10 mouse cellular contexts compared by ENCODE assay signal in genomic region chr4:47128515-47128914, GRCm38 (mm10). TPM values are rescaled to one million over a fixed set of nuclear protein-coding genes. Genes with fewer than 3 reads are reported as not detected.
DNase-seq lines count a peak whose midpoint lies in the region; ATAC-seq and TF ChIP-seq lines count a peak whose summit lies in the region.
"Had no signal": no experiment of that assay in that cellular context is flagged by ENCODE, and none has a peak within 500 bp of the region (broad histone marks: within the 10 kb centered on the region; RNA-seq: fewer than 3 reads in every experiment).

No protein-coding gene starts in this region.

- no peaks in the 10 kb centered on the region for H3K27me3 ChIP-seq in liver, embryonic 14.5 days (ENCODE audit: control insufficient read depth, insufficient read depth, low read length)
- H3K27me3 ChIP-seq in liver, embryonic 12.5 days (replicated peaks) = no peaks in the 10 kb centered on the region
- H3K27me3 ChIP-seq in kidney, embryonic 15.5 days = no peaks in the 10 kb centered on the region
- no peaks in the 10 kb centered on the region for H3K27me3 ChIP-seq in forebrain, embryonic 10.5 days (ENCODE audit: poor library complexity, severe bottlenecking)
- H3K27me3 ChIP-seq in forebrain, embryonic 16.5 days (replicated peaks; ENCODE audit: control insufficient read depth, insufficient read depth, low read length) = no peaks in the 10 kb centered on the region
- H3K27me3 ChIP-seq: liver, embryonic 13.5 days had no signal

- TF ChIP-seq CTCF in liver, embryonic 14.5 days (IDR thresholded peaks at IDR 0.05; ENCODE audit: low read depth) = peak; percentile 12; the same call in 1 of the 2 replicates

- no peak overlapping the region for H3K4me3 ChIP-seq in liver, embryonic 14.5 days (ENCODE audit: insufficient read depth in 1 of 2, low read depth in 2 of 2, low read length in 2 of 2)
- H3K4me3 ChIP-seq in liver, embryonic 12.5 days = no peak overlapping the region
- H3K4me3 ChIP-seq in kidney, embryonic 15.5 days (replicated peaks) = no peak overlapping the region
- H3K4me3 ChIP-seq in forebrain, embryonic 10.5 days = no peak overlapping the region
- H3K4me3 ChIP-seq in forebrain, embryonic 16.5 days (replicated peaks; ENCODE audit: low read length) = no peak overlapping the region
- H3K4me3 ChIP-seq: liver, embryonic 13.5 days had no signal

- no peak for ATAC-seq in liver, embryonic 14.5 days (ENCODE audit: insufficient read depth)
- no peak for ATAC-seq in liver, embryonic 12.5 days
- 0 out of 2 replicates have a peak, but pooled peaks have one; percentile 52 for ATAC-seq in kidney, embryonic 15.5 days (replicated peaks; ENCODE audit: low FRiP score)
- no peak for ATAC-seq in forebrain, embryonic 16.5 days

- WGBS in liver, embryonic 14.5 days (ENCODE audit: insufficient replicate concordance) = 51% methylated on average over 7 of the region's 7 CpGs
- WGBS in liver, embryonic 12.5 days (ENCODE audit: insufficient replicate concordance) = 56% methylated on average over 7 of the region's 7 CpGs
- 68% methylated on average over 7 of the region's 7 CpGs for WGBS in kidney, embryonic 15.5 days
- 85% methylated on average over 7 of the region's 7 CpGs for WGBS in forebrain, embryonic 10.5 days
- WGBS in forebrain, embryonic 16.5 days = 83% methylated on average over 7 of the region's 7 CpGs

- peak; percentile 25 to 43 for DNase-seq in cerebellum, postnatal 14 days
- DNase-seq in cerebellum, adult 18-20 months = no peak
- DNase-seq in liver, embryonic 14.5 days (ENCODE audit: low read depth in 3 of 3, low spot score in 3 of 3) = no peak
- DNase-seq in lung, postnatal 36 days = peak; percentile 52
- DNase-seq in forebrain, embryonic 10.5 days (ENCODE audit: extremely low spot score, low spot score) = no peak
- DNase-seq: cerebellum, adult 11-12 months; liver, embryonic 13.5 days had no signal

- no peak overlapping the region for H3K27ac ChIP-seq in liver, embryonic 14.5 days
- H3K27ac ChIP-seq in liver, embryonic 12.5 days = no peak overlapping the region
- no peak overlapping the region for H3K27ac ChIP-seq in kidney, embryonic 15.5 days
- H3K27ac ChIP-seq in forebrain, embryonic 10.5 days = no peak overlapping the region
- no peak overlapping the region for H3K27ac ChIP-seq in forebrain, embryonic 16.5 days (ENCODE audit: low read length)
- H3K27ac ChIP-seq: liver, embryonic 13.5 days had no signal

- H3K4me2 ChIP-seq in liver, embryonic 14.5 days (ENCODE audit: low read depth) = no peak overlapping the region
- H3K4me2 ChIP-seq in liver, embryonic 12.5 days = no peak overlapping the region
- H3K4me2 ChIP-seq in kidney, embryonic 15.5 days = no peak overlapping the region
- H3K4me2 ChIP-seq in forebrain, embryonic 16.5 days (ENCODE audit: low read length) = no peak overlapping the region
- H3K4me2 ChIP-seq: liver, embryonic 13.5 days had no signal

- no peaks in the 10 kb centered on the region for H3K4me1 ChIP-seq in liver, embryonic 14.5 days (replicated peaks; ENCODE audit: control insufficient read depth in 2 of 2, insufficient read depth in 2 of 2, low read length in 1 of 2)
- H3K4me1 ChIP-seq in liver, embryonic 12.5 days = no peaks in the 10 kb centered on the region
- H3K4me1 ChIP-seq in kidney, embryonic 15.5 days = no peaks in the 10 kb centered on the region
- peaks cover 8% of the 10 kb centered on the region; the same call in 1 of the 2 replicates for H3K4me1 ChIP-seq in forebrain, embryonic 10.5 days
- 0 out of 2 replicates have a peak, but pooled peaks cover 2% of the 10 kb centered on the region for H3K4me1 ChIP-seq in forebrain, embryonic 16.5 days (replicated peaks; ENCODE audit: control insufficient read depth, insufficient read depth, low read length)
- H3K4me1 ChIP-seq: liver, embryonic 13.5 days had no signal

- TF ChIP-seq EP300 in liver, embryonic 14.5 days (IDR thresholded peaks at IDR 0.05; ENCODE audit: low read depth) = no peak

- no peaks in the 10 kb centered on the region for H3K36me3 ChIP-seq in liver, embryonic 14.5 days (replicated peaks; ENCODE audit: control insufficient read depth, insufficient read depth, low read depth)
- H3K36me3 ChIP-seq in liver, embryonic 12.5 days = no peaks in the 10 kb centered on the region
- H3K36me3 ChIP-seq in kidney, embryonic 15.5 days = no peaks in the 10 kb centered on the region
- peaks cover 18% of the 10 kb centered on the region for H3K36me3 ChIP-seq in forebrain, embryonic 10.5 days (replicated peaks)
- H3K36me3 ChIP-seq in forebrain, embryonic 16.5 days (ENCODE audit: control insufficient read depth, insufficient read depth) = no peaks in the 10 kb centered on the region
- H3K36me3 ChIP-seq: liver, embryonic 13.5 days had no signal

- H3K9me3 ChIP-seq in liver, embryonic 14.5 days (ENCODE audit: control insufficient read depth, low read length) = no peaks in the 10 kb centered on the region
- 0 out of 2 replicates have a peak, but pooled peaks cover 3% of the 10 kb centered on the region for H3K9me3 ChIP-seq in liver, embryonic 12.5 days (replicated peaks)
- H3K9me3 ChIP-seq in kidney, embryonic 15.5 days (replicated peaks) = no peaks in the 10 kb centered on the region
- H3K9me3 ChIP-seq in forebrain, embryonic 10.5 days = no peaks in the 10 kb centered on the region; the same call in 1 of the 2 replicates
- H3K9me3 ChIP-seq in forebrain, embryonic 16.5 days (ENCODE audit: control insufficient read depth, low read length) = no peaks in the 10 kb centered on the region
- H3K9me3 ChIP-seq: liver, embryonic 13.5 days had no signal

- H3K9ac ChIP-seq in liver, embryonic 14.5 days (replicated peaks) = no peak overlapping the region
- no peak overlapping the region for H3K9ac ChIP-seq in liver, embryonic 12.5 days
- no peak overlapping the region for H3K9ac ChIP-seq in kidney, embryonic 15.5 days
- no peak overlapping the region for H3K9ac ChIP-seq in forebrain, embryonic 16.5 days (replicated peaks; ENCODE audit: low read depth, low read length)
- H3K9ac ChIP-seq: liver, embryonic 13.5 days had no signal

RNA-seq across cellular contexts. Expression of gene Galnt12, which starts 36.8 kb away (rescaled TPM):
- polyA plus RNA-seq in liver, embryonic 14.5 days (2012; rRNA removed) = 0.22 and 0.31 TPM in 2 replicates
- polyA plus RNA-seq in liver, embryonic 14.5 days (2014; fragmentation: Nextera tagmentation; extraction: Ambion mirVana) = 0.19 and 0.51 TPM in 2 replicates
- polyA plus RNA-seq in liver, embryonic 12.5 days (2016; fragmentation: Nextera tagmentation; extraction: Ambion mirVana) = 0.63 and 0.68 TPM in 2 replicates
- 9.0 and 10.6 TPM in 2 replicates for polyA plus RNA-seq in kidney, embryonic 15.5 days (2015; fragmentation: Nextera tagmentation; extraction: Ambion mirVana)
- polyA plus RNA-seq in forebrain, embryonic 10.5 days (2016; fragmentation: Nextera tagmentation; extraction: Ambion mirVana) = 15.8 and 17.6 TPM in 2 replicates
- 0.50 and 0.85 TPM in 2 replicates for polyA plus RNA-seq in forebrain, embryonic 16.5 days (2015; fragmentation: Nextera tagmentation; extraction: Ambion mirVana)

Comparison
In these comparisons a context has a peak if more than half of its experiments do, and no peak if none do; other contexts are left out.
1. DNase-seq: peak in cerebellum, postnatal 14 days (2 of 2) and lung, postnatal 36 days (single experiment); none in cerebellum, adult 18-20 months (0 of 2), liver, embryonic 14.5 days (0 of 3) and forebrain, embryonic 10.5 days (single experiment).